Mouse (Mus musculus) C2C12 (cell line): ENCODE data around the gene Abca4. TPM values are rescaled to one million over a fixed set of nuclear protein-coding genes. Genes with fewer than 3 reads are reported as not detected.

Experiments
- H3K27me3 ChIP-seq: one replicate; pipeline ENCODE4 v1.6.1; 2011; ENCODE audit not compliant: control insufficient read depth, insufficient read depth, insufficient read length
- H3K36me3 ChIP-seq: one replicate; pipeline ENCODE4 v1.6.1; 2011; ENCODE audit not compliant: control insufficient read depth, insufficient read depth
- H3K4me3 ChIP-seq: one replicate; pipeline ENCODE4 v1.5.1; 2011; ENCODE audit warnings: mild to moderate bottlenecking, control low read depth; ENCODE audit not compliant: poor library complexity, insufficient read depth, severe bottlenecking
- H3K79me2 ChIP-seq: one replicate; pipeline ENCODE4 v1.6.1; 2011; ENCODE audit not compliant: control insufficient read depth, insufficient read depth
- H3K79me3 ChIP-seq: one replicate; pipeline ENCODE4 v1.6.1; 2011; ENCODE audit warnings: low read depth, control low read depth
- H3ac ChIP-seq: one replicate; pipeline ENCODE3; 2011; ENCODE audit warnings: low read depth; ENCODE audit not compliant: control insufficient read depth, insufficient read length
- CEBPB ChIP-seq: IDR thresholded peaks from one replicate; pipeline ENCODE4 v1.6.1; 2011; ENCODE audit warnings: low read depth, mild to moderate bottlenecking, control low read depth, moderate library complexity
- CTCF ChIP-seq: IDR thresholded peaks from one replicate; pipeline ENCODE4 v1.5.1; 2011; ENCODE audit not compliant: control insufficient read depth, insufficient read depth, insufficient read length
- FOSL1 ChIP-seq: IDR thresholded peaks from one replicate; pipeline ENCODE4 v1.8.0; 2011; ENCODE audit warnings: mild to moderate bottlenecking, low read length; ENCODE audit not compliant: poor library complexity, insufficient read depth, severe bottlenecking
- MAX ChIP-seq: IDR thresholded peaks from one replicate; pipeline ENCODE4 v1.6.1; 2011; ENCODE audit warnings: mild to moderate bottlenecking, control low read depth
- MYOD1 ChIP-seq: IDR thresholded peaks from one replicate; pipeline ENCODE4 v1.6.1; 2011; ENCODE audit warnings: low read depth; ENCODE audit not compliant: control insufficient read depth, insufficient read length
- MYOG ChIP-seq: IDR thresholded peaks from one replicate; pipeline ENCODE4 v1.6.1; 2011; ENCODE audit not compliant: control insufficient read depth, insufficient read length; ENCODE audit errors: extremely low read depth
- USF1 ChIP-seq: IDR thresholded peaks from one replicate; pipeline ENCODE4 v1.6.1; 2011; ENCODE audit warnings: low read depth, mild to moderate bottlenecking, control low read depth, moderate library complexity
- polyA plus RNA-seq: library from polyadenylated mRNA; unstranded; fragments of >200 nt; fragmentation: generic; extraction: Trizol; gene quantifications from one replicate; pipeline ENCODE4 v1.2.1, GENCODE M21; 2012; ENCODE audit warnings: missing spikeins

The Abca4 gene
- polyA plus RNA-seq, 1 experiment, result 0.02 TPM

- TF ChIP-seq USF1, result no peak
- TF ChIP-seq FOSL1, result no peak
- TF ChIP-seq CEBPB, result no peak
- TF ChIP-seq MYOG, result no peak
- TF ChIP-seq CTCF, result no peak
- TF ChIP-seq MYOD1, result no peak
- TF ChIP-seq MAX, result no peak
- Histone ChIP-seq H3K79me2 (no peaks in the 10 kb centered on the region), H3K36me3 (no peaks in the 10 kb centered on the region), H3K4me3 (no peak overlapping the region), H3ac (no peak overlapping the region), H3K79me3 (no peaks in the 10 kb centered on the region), H3K27me3 (peaks cover 10% of the 10 kb centered on the region)
These were observed 142.7 kb downstream of the Abca4 start for GRCm38 (mm10) chr3:122186975-122187374.

GRCm38 (mm10) chr3:122196621-122197298 lies 152.5 kb downstream of the Abca4 start:
- TF ChIP-seq CTCF (no peak), FOSL1 (no peak), MYOD1 (no peak), USF1 (no peak), MYOG (no peak), CEBPB (no peak), MAX (no peak)
- Histone ChIP-seq H3K4me3 (no peak overlapping the region), H3K36me3 (no peaks in the 10 kb centered on the region), H3K79me3 (no peaks in the 10 kb centered on the region), H3ac (no peak overlapping the region), H3K27me3 (no peaks in the 10 kb centered on the region), H3K79me2 (no peaks in the 10 kb centered on the region)

GRCm38 (mm10) chr3:122198532-122198931 lies 154.3 kb downstream of the Abca4 start:
- no peaks in the 10 kb centered on the region for H3K79me3 ChIP-seq
- no peak overlapping the region for H3ac ChIP-seq
- no peaks in the 10 kb centered on the region for H3K27me3 ChIP-seq
- H3K79me2 ChIP-seq, result no peaks in the 10 kb centered on the region
- TF ChIP-seq FOSL1, result no peak
- no peak for TF ChIP-seq MYOG
- no peak for TF ChIP-seq MYOD1
- TF ChIP-seq MAX, result no peak
- no peak for TF ChIP-seq USF1
- no peak for TF ChIP-seq CEBPB
- TF ChIP-seq CTCF, result no peak
- no peak overlapping the region for H3K4me3 ChIP-seq
- H3K36me3 ChIP-seq, result no peaks in the 10 kb centered on the region

- no peaks in the 10 kb centered on the region for H3K79me3 ChIP-seq
- no peaks in the 10 kb centered on the region for H3K27me3 ChIP-seq
- TF ChIP-seq MAX (no peak), CTCF (no peak), MYOG (no peak), CEBPB (peak; percentile 54), FOSL1 (no peak), MYOD1 (no peak), USF1 (peak; percentile 59)
- H3K36me3 ChIP-seq, result no peaks in the 10 kb centered on the region
- H3K4me3 ChIP-seq, result no peak overlapping the region
- H3ac ChIP-seq, result no peak overlapping the region
- no peaks in the 10 kb centered on the region for H3K79me2 ChIP-seq
These were observed 154.7 kb downstream of the Abca4 start for GRCm38 (mm10) chr3:122198966-122199381.

GRCm38 (mm10) chr3:122199600-122199999 lies 155.4 kb downstream of the Abca4 start:
- H3K79me3 ChIP-seq, result no peaks in the 10 kb centered on the region
- H3K79me2 ChIP-seq, result no peaks in the 10 kb centered on the region
- no peaks in the 10 kb centered on the region for H3K27me3 ChIP-seq
- no peak for TF ChIP-seq CTCF
- no peak for TF ChIP-seq MYOG
- TF ChIP-seq CEBPB, result no peak
- TF ChIP-seq MAX, result no peak
- TF ChIP-seq FOSL1, result no peak
- no peaks in the 10 kb centered on the region for H3K36me3 ChIP-seq
- H3K4me3 ChIP-seq, result no peak overlapping the region
- H3ac ChIP-seq, result no peak overlapping the region

GRCm38 (mm10) chr3:122200017-122200416 lies 155.8 kb downstream of the Abca4 start:
- TF ChIP-seq CTCF, result no peak
- TF ChIP-seq MAX, result no peak
- no peak overlapping the region for H3K4me3 ChIP-seq

More at GRCm38 (mm10) chr3:122200017-122200416, 155.8 kb downstream of the Abca4 start:
- no peaks in the 10 kb centered on the region for H3K36me3 ChIP-seq
- no peaks in the 10 kb centered on the region for H3K79me3 ChIP-seq
- no peaks in the 10 kb centered on the region for H3K79me2 ChIP-seq
- no peak overlapping the region for H3ac ChIP-seq
- no peaks in the 10 kb centered on the region for H3K27me3 ChIP-seq
